Mouse (Mus musculus): ENCODE results near the gene Asap2.
"Not testable (repeated sequence)": the region's sequence is repeated elsewhere in the genome, so short reads cannot be mapped to it uniquely, and the experiment has no call there.

Gene Asap2

GRCm38 (mm10) chr12:20990132-20990531 is at the start of gene Asap2:
Gene Asap2 (plus strand): TSS chr12:20990459.
- DNase-seq (ENCODE audit: low spot score): peak; percentile 36

- not testable (repeated sequence) for DNase-seq (ENCODE audit: low spot score)
Measured at GRCm38 (mm10) chr12:20947051-20947997, 42.9 kb upstream of the Asap2 start.

GRCm38 (mm10) chr12:20990579-20990978 is 320 bp downstream of the Asap2 start:
- DNase-seq (ENCODE audit: low spot score): peak; percentile 3

- not testable (repeated sequence) for DNase-seq (ENCODE audit: low spot score)
Measured at GRCm38 (mm10) chr12:21030875-21031274, 40.6 kb downstream of the Asap2 start.

- DNase-seq (ENCODE audit: low spot score): not testable (repeated sequence)
Measured at GRCm38 (mm10) chr12:21046716-21047115, 56.5 kb downstream of the Asap2 start.

- DNase-seq (ENCODE audit: low spot score): peak; percentile 8
Measured at GRCm38 (mm10) chr12:21075731-21076130, 85.5 kb downstream of the Asap2 start.

GRCm38 (mm10) chr12:21090168-21090567 is 99.9 kb downstream of the Asap2 start:
- DNase-seq (ENCODE audit: low spot score): not testable (repeated sequence)

GRCm38 (mm10) chr12:21092446-21092845 is 102.2 kb downstream of the Asap2 start:
- DNase-seq (ENCODE audit: low spot score): not testable (repeated sequence)

- not testable (repeated sequence) for DNase-seq (ENCODE audit: low spot score)
Measured at GRCm38 (mm10) chr12:21097806-21098325, 107.6 kb downstream of the Asap2 start.

- not testable (repeated sequence) for DNase-seq (ENCODE audit: low spot score)
Measured at GRCm38 (mm10) chr12:21111116-21111475, 120.8 kb downstream of the Asap2 start.

- peak; percentile 76 for DNase-seq (ENCODE audit: low spot score)
Measured at GRCm38 (mm10) chr12:21111476-21112452, 121.5 kb downstream of the Asap2 start.

- peak; percentile 20 for DNase-seq (ENCODE audit: low spot score)
Measured at GRCm38 (mm10) chr12:21112453-21112857, 122.2 kb downstream of the Asap2 start.

- no peak for DNase-seq (ENCODE audit: low spot score)
Measured at GRCm38 (mm10) chr12:21119446-21119845, 129.2 kb downstream of the Asap2 start.

GRCm38 (mm10) chr12:21122818-21123217 is 132.6 kb downstream of the Asap2 start:
- no peak for DNase-seq (ENCODE audit: low spot score)

- no peak for DNase-seq (ENCODE audit: low spot score)
Measured at GRCm38 (mm10) chr12:21123647-21124046, 133.4 kb downstream of the Asap2 start.

GRCm38 (mm10) chr12:21125675-21126470 is 135.6 kb downstream of the Asap2 start:
- DNase-seq (ENCODE audit: low spot score): no peak

- no peak for DNase-seq (ENCODE audit: low spot score)
Measured at GRCm38 (mm10) chr12:21126516-21126915, 136.3 kb downstream of the Asap2 start.

GRCm38 (mm10) chr12:21128930-21129869 is 138.9 kb downstream of the Asap2 start:
- no peak for DNase-seq (ENCODE audit: low spot score)

GRCm38 (mm10) chr12:21130274-21130823 is 140.1 kb downstream of the Asap2 start:
- no peak for DNase-seq (ENCODE audit: low spot score)

- DNase-seq (ENCODE audit: low spot score): no peak
Measured at GRCm38 (mm10) chr12:21132537-21132936, 142.3 kb downstream of the Asap2 start.

Measured in testis, postnatal 14 days (tissue).